Mouse (Mus musculus): Measurements from ENCODE around the gene Nol12. TPM values are rescaled to one million over a fixed set of nuclear protein-coding genes. Genes with fewer than 3 reads are reported as not detected.

Nol12 gene
- 24.3 and 26.2 TPM in 2 replicates for polyA plus RNA-seq (2012)

DNA sequence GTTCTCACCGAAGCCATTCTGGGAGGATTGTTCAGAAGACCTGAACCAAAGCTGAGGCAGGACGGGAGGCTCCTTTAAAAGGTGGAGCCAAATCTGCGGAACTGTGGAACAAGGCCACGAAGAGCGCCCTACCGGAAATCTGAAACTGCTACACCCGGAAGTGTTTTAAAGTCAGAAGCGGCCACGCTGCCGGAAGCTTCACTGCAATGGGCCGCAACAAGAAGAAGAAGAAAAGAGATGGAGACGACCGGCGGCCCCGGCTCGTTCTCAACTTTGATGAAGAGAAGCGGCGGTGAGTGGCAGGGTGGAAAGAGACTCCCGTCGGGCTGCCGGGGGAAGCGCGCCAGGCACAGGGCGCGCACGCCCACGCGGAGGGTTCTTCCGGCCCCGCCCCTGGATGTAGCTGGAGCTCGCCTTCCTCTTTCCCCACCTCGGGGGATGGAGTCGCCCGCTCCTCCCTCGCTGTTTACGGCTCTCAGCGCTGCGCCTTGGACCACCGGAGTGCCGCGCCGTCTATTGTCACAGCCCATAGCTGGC is at the start of gene Nol12:
Gene Nol12, plus strand, starts transcription at position 150 of the 537 bp plus-strand sequence.
- no peak for TF ChIP-seq GATA1 (IDR thresholded peaks at IDR 0.05; ENCODE audit: low read length)

- no peak for TF ChIP-seq GATA1 (IDR thresholded peaks at IDR 0.05; ENCODE audit: low read length)
Observed at GRCm38 (mm10) chr15:78889401-78889853, 45.3 kb upstream of the Nol12 start.

DNA sequence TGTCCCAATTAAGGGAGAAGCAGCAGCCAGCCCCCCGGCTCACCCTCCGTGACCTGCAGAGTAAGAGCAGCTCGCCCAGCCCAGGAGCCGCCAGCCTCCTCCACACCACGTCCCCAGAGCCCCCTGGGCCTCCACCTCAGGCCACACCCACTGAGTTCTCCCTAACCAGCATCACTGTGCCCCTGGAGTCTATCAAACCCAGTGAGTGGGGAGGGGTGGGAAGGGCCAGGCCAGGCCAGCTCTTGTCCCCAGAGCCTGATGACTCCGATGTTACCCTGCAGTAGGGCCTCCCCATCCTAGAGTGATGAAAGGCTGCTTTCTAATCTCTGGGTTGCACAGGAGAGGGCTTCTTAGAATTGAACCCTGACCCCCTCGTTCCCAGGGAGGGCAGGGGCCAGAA is 42.3 kb upstream of the Nol12 start:
- TF ChIP-seq GATA1 (IDR thresholded peaks at IDR 0.05; ENCODE audit: low read length): no peak

DNA sequence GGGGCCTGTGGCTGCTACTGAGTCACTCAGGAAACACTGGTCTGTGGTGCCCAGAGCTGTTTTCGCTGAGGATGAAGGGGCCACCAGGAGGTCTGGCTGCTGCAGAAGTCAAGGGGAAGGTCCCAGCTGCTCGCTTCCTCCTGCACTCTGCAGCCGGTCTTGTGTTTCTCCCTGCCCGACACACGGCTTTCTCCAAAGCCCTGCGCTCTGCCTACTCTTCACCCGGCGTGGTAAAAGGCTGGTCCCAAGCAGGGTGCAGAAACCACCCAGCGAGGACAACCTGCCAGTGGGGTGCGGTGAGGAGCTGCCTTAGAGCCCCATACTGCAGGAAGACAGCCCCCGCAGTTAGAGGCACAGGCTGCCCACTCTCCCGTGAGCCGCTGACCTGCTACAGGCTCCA is 40.0 kb upstream of the Nol12 start:
- TF ChIP-seq GATA1 (IDR thresholded peaks at IDR 0.05; ENCODE audit: low read length): no peak

GRCm38 (mm10) chr15:78895741-78896140 is 39.0 kb upstream of the Nol12 start:
- TF ChIP-seq GATA1 (IDR thresholded peaks at IDR 0.05; ENCODE audit: low read length): no peak

DNA sequence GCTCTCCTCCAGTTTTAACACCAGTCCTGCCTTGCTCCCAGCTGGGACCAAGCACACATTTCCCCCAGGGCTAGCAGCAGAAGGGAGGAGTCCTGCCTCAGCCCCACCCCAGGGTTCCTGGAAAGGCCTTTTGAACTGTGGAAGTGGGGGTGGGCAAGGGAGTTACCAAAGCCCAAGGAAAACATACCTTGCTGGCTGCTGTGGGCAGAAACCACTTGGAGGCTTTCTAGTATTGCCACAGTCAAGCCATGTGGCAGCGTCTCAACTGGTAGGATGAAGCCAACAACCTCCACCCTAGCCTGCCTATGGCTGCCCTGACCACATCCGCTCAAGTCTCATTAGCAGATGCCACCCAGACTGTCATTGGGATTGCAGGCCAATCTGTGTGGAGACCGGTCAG is 38.6 kb upstream of the Nol12 start:
- TF ChIP-seq GATA1 (IDR thresholded peaks at IDR 0.05; ENCODE audit: low read length): no peak

DNA sequence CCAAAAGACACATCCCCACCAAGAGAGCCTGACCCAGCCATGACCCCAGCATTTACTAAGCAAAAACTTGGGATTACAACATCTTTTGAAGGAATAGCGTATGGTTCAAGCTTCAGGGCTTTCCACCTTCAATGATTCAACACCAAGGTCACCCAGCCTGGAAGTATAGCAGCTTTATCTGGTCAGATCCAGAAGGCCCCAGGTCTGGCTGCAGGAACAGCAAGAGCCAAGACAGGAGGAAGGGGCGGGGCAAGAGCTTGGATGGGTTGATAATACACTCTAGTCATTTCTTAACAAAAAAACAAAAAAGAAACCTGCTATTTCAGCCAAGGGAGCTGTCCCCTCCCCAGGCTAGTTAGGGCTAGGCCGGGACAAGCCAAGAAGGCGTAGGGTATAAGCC is 37.2 kb upstream of the Nol12 start:
- no peak for TF ChIP-seq GATA1 (IDR thresholded peaks at IDR 0.05; ENCODE audit: low read length)

- TF ChIP-seq GATA1 (IDR thresholded peaks at IDR 0.05; ENCODE audit: low read length): no peak
Observed at GRCm38 (mm10) chr15:78898507-78899001, 36.2 kb upstream of the Nol12 start.

GRCm38 (mm10) chr15:78899409-78899739 is 35.4 kb upstream of the Nol12 start, which contains the start of gene Gm49510:
Gene Gm49510 (plus strand): TSS chr15:78899667.
- no peak for TF ChIP-seq GATA1 (IDR thresholded peaks at IDR 0.05; ENCODE audit: low read length)

DNA sequence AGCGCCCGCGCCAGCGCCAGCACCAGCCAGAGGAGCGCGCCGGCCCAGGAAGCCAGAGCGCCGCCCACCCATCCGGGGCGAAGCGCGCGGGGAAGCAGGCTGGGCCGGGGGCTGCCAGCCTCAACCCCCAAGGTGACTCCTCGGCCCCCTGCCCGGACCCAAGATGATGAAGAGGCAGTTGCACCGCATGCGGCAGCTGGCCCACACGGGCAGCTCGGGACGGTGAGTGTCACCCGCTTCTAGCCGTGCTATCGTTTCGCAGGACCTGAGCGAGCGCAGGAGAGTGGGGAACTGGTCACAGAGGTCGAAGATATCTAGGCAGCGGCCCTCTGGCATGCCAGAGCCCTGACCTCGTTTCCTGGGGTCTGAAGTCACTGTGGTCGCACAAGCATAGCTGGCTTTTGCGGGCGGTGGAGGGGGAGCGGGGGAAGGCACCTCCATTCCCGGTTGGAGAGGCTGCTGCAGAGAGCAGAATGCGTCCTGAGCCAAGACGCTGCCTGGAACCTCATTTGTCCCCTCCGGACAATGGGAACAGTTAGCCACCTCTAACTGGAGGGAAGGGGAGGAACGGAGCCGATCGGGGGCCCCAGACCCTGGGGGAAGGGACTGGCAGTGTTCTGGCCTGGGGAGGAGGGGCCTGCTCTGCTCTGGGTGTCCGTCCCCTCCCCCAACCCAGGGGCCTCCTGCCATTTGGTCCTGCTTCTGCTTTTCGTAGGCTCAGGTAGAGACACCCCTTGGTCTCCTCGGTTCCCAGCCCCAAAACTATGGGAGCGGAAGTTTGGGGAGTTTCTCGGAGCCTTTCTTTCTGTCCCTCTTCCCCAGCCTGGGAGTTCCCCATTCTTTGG is 34.8 kb upstream of the Nol12 start, which contains the start of gene Sh3bp1:
Gene Sh3bp1, plus strand, starts transcription at position 29 of the 845 bp plus-strand sequence.
- no peak for TF ChIP-seq GATA1 (IDR thresholded peaks at IDR 0.05; ENCODE audit: low read length)

- TF ChIP-seq GATA1 (IDR thresholded peaks at IDR 0.05; ENCODE audit: low read length): no peak
Observed at GRCm38 (mm10) chr15:78900585-78901421, 33.9 kb upstream of the Nol12 start.

- no peak for TF ChIP-seq GATA1 (IDR thresholded peaks at IDR 0.05; ENCODE audit: low read length)
Observed at GRCm38 (mm10) chr15:78901422-78901789, 33.3 kb upstream of the Nol12 start.

GRCm38 (mm10) chr15:78903243-78903642 is 31.5 kb upstream of the Nol12 start:
- TF ChIP-seq GATA1 (IDR thresholded peaks at IDR 0.05; ENCODE audit: low read length): no peak

DNA sequence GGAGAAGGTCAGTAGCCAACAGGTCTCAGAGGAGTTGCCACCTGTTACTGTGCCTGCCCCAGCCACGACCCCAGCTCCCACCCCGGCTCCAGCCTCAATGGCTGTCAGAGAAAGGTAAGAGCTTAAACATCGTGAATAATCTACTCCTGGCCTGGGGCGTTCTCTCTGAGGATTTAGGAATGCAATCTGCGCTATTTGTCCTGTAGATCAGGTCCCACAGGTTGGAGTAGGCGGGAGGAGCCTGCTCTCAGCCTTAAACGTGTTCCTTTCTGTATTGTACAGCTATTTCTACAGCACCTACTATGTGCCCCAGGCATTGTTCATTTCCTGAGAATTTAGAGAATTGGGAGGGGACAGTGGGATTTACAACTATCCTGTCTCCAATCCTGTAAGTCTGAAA is 26.3 kb upstream of the Nol12 start:
- TF ChIP-seq GATA1 (IDR thresholded peaks at IDR 0.05; ENCODE audit: low read length): no peak

GRCm38 (mm10) chr15:78908982-78909381 is 25.8 kb upstream of the Nol12 start:
- TF ChIP-seq GATA1 (IDR thresholded peaks at IDR 0.05; ENCODE audit: low read length): no peak

DNA sequence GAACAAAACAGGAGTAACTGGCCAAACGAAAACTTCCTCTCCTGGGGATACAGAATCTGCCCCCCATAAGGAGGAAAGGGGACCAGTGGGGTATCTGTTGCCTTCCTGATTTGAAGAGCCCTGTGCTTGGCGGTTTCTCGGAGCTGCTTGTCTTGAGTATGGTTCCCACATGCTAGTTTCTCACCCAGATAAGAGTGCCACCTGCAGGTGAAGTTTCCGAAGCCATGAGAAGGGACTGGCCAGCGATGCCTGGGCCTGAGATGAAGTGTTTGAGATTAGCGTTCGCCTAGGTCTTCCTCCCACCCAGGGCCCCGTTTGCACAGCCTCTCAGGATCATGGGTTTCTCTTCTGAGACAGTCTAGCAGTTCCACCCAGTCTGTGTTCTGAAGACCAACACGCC is 22.7 kb upstream of the Nol12 start:
- no peak for TF ChIP-seq GATA1 (IDR thresholded peaks at IDR 0.05; ENCODE audit: low read length)
